Mouse (Mus musculus) megakaryocyte-erythroid progenitor cell, adult 5-6 weeks (primary cell): ENCODE results near the gene Ak9. TPM values are rescaled to one million over a fixed set of nuclear protein-coding genes. Genes with fewer than 3 reads are reported as not detected.

Source experiments
- ATAC-seq: replicated peaks from 2 replicates; pipeline ENCODE4 v1.8.0; 2016; ENCODE audit warnings: mild to moderate bottlenecking, inconsistent platforms; ENCODE audit not compliant: severe bottlenecking, poor library complexity, low FRiP score, low TSS enrichment
- total RNA-seq, 2 experiments: library from RNA; stranded (forward) in 1 of 2; stranded (reverse) in 1 of 2; fragments of 200-1000, 215-1000 nt in 1 of 2; fragments of >200 nt in 1 of 2; fragmentation: Nextera tagmentation in 1 of 2; gene quantifications; 2 replicates each; pipeline ENCODE4 v1.2.3; 2014 to 2017

Ak9 gene
- not detected in 2 replicates for total RNA-seq (2014; fragmentation: Nextera tagmentation)
- total RNA-seq (2017) = not detected in 2 replicates

- peak; percentile 94 for ATAC-seq
Observed at GRCm38 (mm10) chr10:41303639-41304444, at the start of gene Ak9. TSS of gene Ak9 (plus strand) at chr10:41303980.

GRCm38 (mm10) chr10:41260243-41261006 lies 43.4 kb upstream of the Ak9 start:
- ATAC-seq = no peak

- no peak for ATAC-seq
Observed at GRCm38 (mm10) chr10:41261218-41261617, 42.6 kb upstream of the Ak9 start.

- ATAC-seq = no peak
Observed at GRCm38 (mm10) chr10:41261889-41262288, 41.9 kb upstream of the Ak9 start.

GRCm38 (mm10) chr10:41271860-41272259 lies 31.9 kb upstream of the Ak9 start:
- ATAC-seq = no peak

GRCm38 (mm10) chr10:41274871-41275270 lies 28.9 kb upstream of the Ak9 start:
- ATAC-seq = no peak

- ATAC-seq = no peak
Observed at GRCm38 (mm10) chr10:41278808-41279207, 25.0 kb upstream of the Ak9 start.

- no peak for ATAC-seq
Observed at GRCm38 (mm10) chr10:41280177-41280576, 23.6 kb upstream of the Ak9 start.

GRCm38 (mm10) chr10:41280796-41281195 lies 23.0 kb upstream of the Ak9 start:
- no peak for ATAC-seq

GRCm38 (mm10) chr10:41282086-41282485 lies 21.7 kb upstream of the Ak9 start:
- no peak for ATAC-seq

GRCm38 (mm10) chr10:41287618-41288017 lies 16.2 kb upstream of the Ak9 start:
- ATAC-seq = no peak

- no peak for ATAC-seq
Observed at GRCm38 (mm10) chr10:41288074-41288473, 15.7 kb upstream of the Ak9 start.

GRCm38 (mm10) chr10:41288771-41289415 lies 14.9 kb upstream of the Ak9 start:
- peak; percentile 91 for ATAC-seq

GRCm38 (mm10) chr10:41291021-41291420 lies 12.8 kb upstream of the Ak9 start:
- ATAC-seq = no peak

GRCm38 (mm10) chr10:41293019-41293418 lies 10.8 kb upstream of the Ak9 start:
- ATAC-seq = no peak

- ATAC-seq = no peak
Observed at GRCm38 (mm10) chr10:41294734-41295133, 9.0 kb upstream of the Ak9 start.

GRCm38 (mm10) chr10:41295145-41295544 lies 8.6 kb upstream of the Ak9 start:
- no peak for ATAC-seq

GRCm38 (mm10) chr10:41300161-41300560 lies 3.6 kb upstream of the Ak9 start:
- no peak for ATAC-seq

- peak; percentile 93 for ATAC-seq
Observed at GRCm38 (mm10) chr10:41302689-41303431, 920 bp upstream of the Ak9 start, which contains the start of gene Fig4. TSS of gene Fig4 (minus strand) at chr10:41303260.
